Mouse (Mus musculus) activated CD4-positive, CD25-positive, alpha-beta regulatory T cell, adult 9 weeks (primary cell): ENCODE results near the gene Gm6588. TPM values are rescaled to one million over a fixed set of nuclear protein-coding genes. Genes with fewer than 3 reads are reported as not detected.

Source experiments
- polyA plus RNA-seq: library from polyadenylated mRNA; unstranded; fragments of 100-300 nt; shearing (Covaris generic); gene quantifications from one replicate; pipeline ENCODE4 v1.2.1, GENCODE M21; 2017

Gm6588 gene
- not detected for polyA plus RNA-seq

DNA sequence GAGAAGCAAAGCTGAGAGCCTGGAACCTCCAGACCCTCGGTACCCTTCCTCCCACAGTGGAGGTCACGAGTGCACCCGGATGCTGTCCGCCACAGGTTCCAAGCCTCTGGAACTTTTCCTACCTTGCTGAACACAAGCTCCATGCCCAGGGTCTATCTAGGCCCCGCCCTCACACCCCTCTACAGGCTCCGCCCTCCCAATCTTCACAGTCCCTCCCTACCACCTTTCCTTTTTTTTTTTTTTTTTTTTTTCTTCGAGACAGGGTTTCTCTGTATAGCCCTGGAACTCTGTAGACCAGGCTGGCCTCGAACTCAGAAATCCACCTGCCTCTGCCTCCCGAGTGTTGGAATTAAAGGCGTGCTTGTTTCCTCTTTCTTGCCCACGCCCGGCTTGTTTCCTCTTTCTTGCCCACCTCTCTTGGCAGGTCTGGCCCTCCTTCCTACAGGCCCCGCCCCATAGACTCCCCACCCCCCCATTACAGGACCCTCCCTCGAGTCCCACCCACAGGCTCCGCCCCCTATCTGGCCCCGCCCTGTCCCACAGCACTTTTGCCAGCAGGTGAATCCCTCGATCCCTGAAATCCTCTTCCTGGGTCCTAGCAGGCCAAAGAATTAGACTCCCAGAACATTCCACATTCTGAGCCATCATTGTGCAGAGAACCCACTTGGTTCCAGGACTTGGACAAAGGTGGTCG is at the start of gene Gm6588:
Gene Gm6588, plus strand, starts transcription at position 680 of the 694 bp plus-strand sequence.

Other genes with a start within 250 kb of the Gm6588 start
- gene Cryba4, start 196.9 kb upstream of the Gm6588 start, polyA plus RNA-seq = 0.64 TPM
- gene Crybb1, start 193.6 kb upstream of the Gm6588 start, polyA plus RNA-seq = not detected
- 162 TPM for gene Tpst2, start 172.7 kb upstream of the Gm6588 start, polyA plus RNA-seq
- gene Tfip11, start 123.1 kb upstream of the Gm6588 start, polyA plus RNA-seq = 44.1 TPM
- gene Srrd, start 106.4 kb upstream of the Gm6588 start, polyA plus RNA-seq = 5.7 TPM
- 25.9 TPM for gene Hps4, start 106.3 kb upstream of the Gm6588 start, polyA plus RNA-seq
- 0.32 TPM for gene Gm6583, start 93.4 kb upstream of the Gm6588 start, polyA plus RNA-seq
- gene Asphd2, start 54.6 kb upstream of the Gm6588 start, polyA plus RNA-seq = 0.22 TPM
- not detected for gene Sez6l, start 127.8 kb downstream of the Gm6588 start, polyA plus RNA-seq